Mouse (Mus musculus) c-Kit-positive CD71-negative TER-119-negative erythroid progenitor cells, embryonic 14.5 days (primary cell): ENCODE measurements at regions not wholly inside any gene's neighbourhood (a gene's known extent, or its start where the extent isn't known, plus 50 kb on each side); places are given as distances from the start of the nearest gene placed in this dataset.

ENCODE experiments used
- DNase-seq: peaks from one replicate; pipeline ENCODE4 v3.0.0-alpha.2; 2013; ENCODE audit warnings: low read depth

DNA sequence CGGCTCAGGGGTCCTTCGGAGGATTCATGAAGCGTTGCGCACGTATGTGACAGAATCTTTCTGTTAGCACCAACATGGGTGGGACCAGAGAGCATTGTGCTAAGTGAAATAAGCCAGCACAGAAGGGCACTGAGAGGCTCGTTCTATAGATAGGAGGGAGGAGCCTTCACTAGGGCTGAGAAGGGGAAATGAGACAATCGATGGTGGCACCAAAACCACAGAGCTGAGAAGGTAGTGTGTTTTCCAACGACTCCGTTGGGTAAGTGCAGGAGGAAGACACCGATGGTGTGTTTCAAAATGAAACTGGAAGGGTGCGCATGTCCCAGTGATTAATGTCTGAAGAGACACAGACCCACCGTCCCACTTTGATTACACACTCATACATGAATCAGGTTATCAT, 54.7 kb upstream of the Krtap11-1 start:
- no peak for DNase-seq

- no peak for DNase-seq
Observed at GRCm38 (mm10) chr16:89625253-89625652, 54.3 kb upstream of the Krtap11-1 start.
